In the genomic region with DNA sequence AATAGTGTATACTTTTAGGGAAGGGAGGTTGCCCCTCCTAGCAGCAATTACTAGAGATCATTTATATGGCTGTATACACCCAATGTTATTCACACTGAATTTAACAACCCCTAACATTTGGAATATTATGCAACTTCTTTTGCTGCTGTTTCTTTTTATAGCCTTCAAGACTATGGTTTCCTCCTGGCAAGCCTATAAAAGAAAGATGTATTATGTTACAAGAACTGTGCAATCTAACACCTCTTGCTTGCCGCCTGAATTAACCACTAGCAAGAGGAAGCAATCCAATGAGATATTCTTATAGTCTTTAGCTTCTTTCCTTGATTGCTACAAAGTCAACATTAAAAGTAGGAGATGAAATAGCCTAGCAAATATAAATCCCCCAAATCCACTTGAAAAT, we compare ENCODE assay signal across 22 mouse cellular contexts. TPM values are rescaled to one million over a fixed set of nuclear protein-coding genes. Genes with fewer than 3 reads are reported as not detected.
DNase-seq lines count a peak whose midpoint lies in the region; ATAC-seq and TF ChIP-seq lines count a peak whose summit lies in the region.
"Had no signal": no experiment of that assay in that cellular context is flagged by ENCODE, and none has a peak within 500 bp of the region (broad histone marks: within the 10 kb centered on the region; RNA-seq: fewer than 3 reads in every experiment).

No protein-coding gene starts in this region.

- no peaks in the 10 kb centered on the region for H3K79me2 ChIP-seq in myocyte (ENCODE audit: control insufficient read depth, insufficient read depth)

- no peak for ATAC-seq in embryonic facial prominence, embryonic 14.5 days (ENCODE audit: low read depth)
- no peak for ATAC-seq in kidney, postnatal 0 days (replicated peaks; ENCODE audit: low FRiP score, low read depth)
- no peak for ATAC-seq in megakaryocyte-erythroid progenitor cell, adult 5-6 weeks (replicated peaks; ENCODE audit: low FRiP score, low TSS enrichment, poor library complexity, severe bottlenecking)
- ATAC-seq: forebrain, embryonic 16.5 days; intestine, embryonic 15.5 days had no signal

- no peaks in the 10 kb centered on the region for H3K36me3 ChIP-seq in embryonic facial prominence, embryonic 14.5 days (ENCODE audit: control insufficient read depth, insufficient read depth, low read length)
- H3K36me3 ChIP-seq in embryonic facial prominence, embryonic 10.5 days (replicated peaks): no peaks in the 10 kb centered on the region
- H3K36me3 ChIP-seq in kidney, postnatal 0 days (ENCODE audit: insufficient read depth, low read length): no peaks in the 10 kb centered on the region
- H3K36me3 ChIP-seq in myocyte (ENCODE audit: control insufficient read depth, insufficient read depth): no peaks in the 10 kb centered on the region
- H3K36me3 ChIP-seq: embryonic facial prominence, embryonic 12.5 days; forebrain, embryonic 12.5 days; heart, embryonic 10.5 days; intestine, embryonic 15.5 days had no signal

- DNase-seq in embryonic facial prominence, embryonic 14.5 days (ENCODE audit: low spot score): peak; percentile 2
- DNase-seq in embryonic facial prominence, embryonic 10.5 days (ENCODE audit: low spot score): no peak
- peak; percentile 45 for DNase-seq in kidney, postnatal 0 days (ENCODE audit: low spot score)
- no peak for DNase-seq in kidney, adult 8-10 months
- no peak for DNase-seq in gastrocnemius, postnatal 14 days
- DNase-seq: adrenal gland, postnatal 10 days; cerebellum, adult 2 months; cerebellum, postnatal 10 days; embryo, embryonic 11 days; gastrocnemius, adult 2 months; gastrocnemius, postnatal 36 days; heart, adult 18-20 months; heart, postnatal 10 days had no signal

- no peak for TF ChIP-seq CTCF in kidney, postnatal 0 days (IDR thresholded peaks at IDR 0.05; ENCODE audit: low read depth)

- intact Hi-C loops in gastrocnemius, postnatal 14 days (cut with DNase I; ENCODE audit: low total_unique reads): no loop called here

- no peak overlapping the region for H3K9ac ChIP-seq in embryonic facial prominence, embryonic 14.5 days (ENCODE audit: low read depth, low read length)
- no peak overlapping the region for H3K9ac ChIP-seq in kidney, postnatal 0 days (ENCODE audit: low read depth, low read length)
- H3K9ac ChIP-seq: embryonic facial prominence, embryonic 12.5 days; forebrain, embryonic 12.5 days; hindbrain, embryonic 14.5 days; intestine, embryonic 15.5 days had no signal

- no peak overlapping the region for H3K27ac ChIP-seq in embryonic facial prominence, embryonic 14.5 days (replicated peaks; ENCODE audit: low read depth, low read length)
- no peak overlapping the region for H3K27ac ChIP-seq in embryonic facial prominence, embryonic 10.5 days (replicated peaks)
- H3K27ac ChIP-seq in kidney, postnatal 0 days: no peak overlapping the region
- H3K27ac ChIP-seq: embryonic facial prominence, embryonic 12.5 days; forebrain, embryonic 12.5 days; gastrocnemius, adult 2 months; heart, embryonic 10.5 days; hindbrain, embryonic 14.5 days; intestine, embryonic 15.5 days had no signal

- 27% methylated on average over 1 of the region's 1 CpGs for WGBS in embryonic facial prominence, embryonic 14.5 days
- WGBS in embryonic facial prominence, embryonic 10.5 days: 55% methylated on average over 1 of the region's 1 CpGs
- 23% methylated on average over 1 of the region's 1 CpGs for WGBS in kidney, postnatal 0 days

- no peaks in the 10 kb centered on the region for H3K27me3 ChIP-seq in embryonic facial prominence, embryonic 14.5 days (replicated peaks; ENCODE audit: control insufficient read depth, insufficient read depth, low read length)
- no peaks in the 10 kb centered on the region for H3K27me3 ChIP-seq in embryonic facial prominence, embryonic 10.5 days (replicated peaks; ENCODE audit: low read depth, poor library complexity, severe bottlenecking)
- no peaks in the 10 kb centered on the region for H3K27me3 ChIP-seq in kidney, postnatal 0 days (ENCODE audit: insufficient read depth, low read length)
- no peaks in the 10 kb centered on the region for H3K27me3 ChIP-seq in myocyte (ENCODE audit: control insufficient read depth, insufficient read depth, insufficient read length)
- H3K27me3 ChIP-seq: embryonic facial prominence, embryonic 12.5 days; forebrain, embryonic 12.5 days; intestine, embryonic 15.5 days had no signal

- no peaks in the 10 kb centered on the region for H3K9me3 ChIP-seq in embryonic facial prominence, embryonic 14.5 days (ENCODE audit: control insufficient read depth, low read length)
- no peaks in the 10 kb centered on the region for H3K9me3 ChIP-seq in embryonic facial prominence, embryonic 10.5 days
- no peaks in the 10 kb centered on the region for H3K9me3 ChIP-seq in kidney, postnatal 0 days (replicated peaks; ENCODE audit: low read length)
- H3K9me3 ChIP-seq: embryonic facial prominence, embryonic 12.5 days; forebrain, embryonic 12.5 days; heart, embryonic 10.5 days; intestine, embryonic 15.5 days had no signal

- H3ac ChIP-seq in myocyte (ENCODE audit: control insufficient read depth, insufficient read length): no peak overlapping the region

- no peaks in the 10 kb centered on the region for H3K4me1 ChIP-seq in embryonic facial prominence, embryonic 14.5 days (ENCODE audit: control insufficient read depth, insufficient read depth, low read length)
- no peaks in the 10 kb centered on the region for H3K4me1 ChIP-seq in embryonic facial prominence, embryonic 10.5 days
- H3K4me1 ChIP-seq in kidney, postnatal 0 days (replicated peaks; ENCODE audit: insufficient read depth, low read length): no peaks in the 10 kb centered on the region
- H3K4me1 ChIP-seq: embryonic facial prominence, embryonic 12.5 days; forebrain, embryonic 12.5 days; heart, embryonic 10.5 days; intestine, embryonic 15.5 days had no signal

- TF ChIP-seq POLR2A in myocyte (IDR thresholded peaks at IDR 0.05; ENCODE audit: insufficient read length, low read depth): no peak

- H3K4me3 ChIP-seq in embryonic facial prominence, embryonic 14.5 days (ENCODE audit: low read depth, low read length): no peak overlapping the region
- H3K4me3 ChIP-seq in embryonic facial prominence, embryonic 10.5 days: no peak overlapping the region
- no peak overlapping the region for H3K4me3 ChIP-seq in kidney, postnatal 0 days (replicated peaks; ENCODE audit: low read depth, low read length)
- no peak overlapping the region for H3K4me3 ChIP-seq in myocyte
- H3K4me3 ChIP-seq: embryonic facial prominence, embryonic 12.5 days; forebrain, embryonic 12.5 days; gastrocnemius, adult 2 months; heart, embryonic 10.5 days; intestine, embryonic 15.5 days had no signal

- H3K4me2 ChIP-seq in embryonic facial prominence, embryonic 14.5 days (ENCODE audit: low read depth, low read length): no peak overlapping the region
- no peak overlapping the region for H3K4me2 ChIP-seq in kidney, postnatal 0 days (ENCODE audit: low read length)
- H3K4me2 ChIP-seq in myocyte (ENCODE audit: low read depth): no peak overlapping the region
- H3K4me2 ChIP-seq: embryonic facial prominence, embryonic 12.5 days; forebrain, embryonic 12.5 days; hindbrain, embryonic 14.5 days; intestine, embryonic 15.5 days had no signal

TF ChIP-seq in myocyte, 11 proteins besides CTCF, POLR2A, EP300 and RAD21:
- TF ChIP-seq MAX (IDR thresholded peaks at IDR 0.05; ENCODE audit: low read depth) (no peak), REST (IDR thresholded peaks at IDR 0.05; ENCODE audit: insufficient read depth, insufficient read length) (no peak), SRF (IDR thresholded peaks at IDR 0.05; ENCODE audit: control insufficient read depth, insufficient read length, low read depth) (no peak), E2F4 (IDR thresholded peaks at IDR 0.05; ENCODE audit: insufficient read depth) (no peak), MYOD1 (IDR thresholded peaks at IDR 0.05; ENCODE audit: control insufficient read depth in 1 of 3, insufficient read length in 2 of 3, low read depth in 2 of 3) (no peak), USF1 (IDR thresholded peaks at IDR 0.05; ENCODE audit: low read depth) (no peak), TCF12 (IDR thresholded peaks at IDR 0.05; ENCODE audit: insufficient read depth, poor library complexity, severe bottlenecking) (no peak), CEBPB (IDR thresholded peaks at IDR 0.05; ENCODE audit: insufficient read depth, poor library complexity, severe bottlenecking) (peak; percentile 53; the same call in 1 of the 2 replicates)

RNA-seq across cellular contexts. Expression of a gene that starts 57.5 kb away (rescaled TPM):
- not detected in 2 replicates for polyA plus RNA-seq in embryonic facial prominence, embryonic 14.5 days (2014; fragmentation: Nextera tagmentation; extraction: Ambion mirVana)
- 0.39 and 0.40 TPM in 2 replicates for polyA plus RNA-seq in embryonic facial prominence, embryonic 10.5 days (2016; fragmentation: Nextera tagmentation; extraction: Ambion mirVana)
- not detected in 2 replicates for polyA plus RNA-seq in kidney, postnatal 0 days (2015; fragmentation: Nextera tagmentation; extraction: Ambion mirVana)
- 5.1 TPM for polyA plus RNA-seq in myocyte (2012; fragmentation: generic; extraction: Trizol)
- total RNA-seq in gastrocnemius, postnatal 14 days (2021): 1 to 10 TPM; 4.4 to 5.6 TPM
- not detected in 2 replicates for total RNA-seq in megakaryocyte-erythroid progenitor cell, adult 5-6 weeks (2014; fragmentation: Nextera tagmentation)
- total RNA-seq in megakaryocyte-erythroid progenitor cell, adult 5-6 weeks (2017): 0.99 TPM in 1 of 2 replicates, not detected in the other
- polyA plus RNA-seq: forebrain, embryonic 12.5 days; forebrain, embryonic 16.5 days; heart, embryonic 10.5 days; heart, embryonic 14.5 days; hindbrain, embryonic 14.5 days had no signal

Comparison
In these comparisons a context has a peak if more than half of its experiments do, and no peak if none do; other contexts are left out.
1. DNase-seq: peak in embryonic facial prominence, embryonic 14.5 days (single experiment) and kidney, postnatal 0 days (single experiment); none in embryonic facial prominence, embryonic 10.5 days (single experiment), kidney, adult 8-10 months (0 of 2) and gastrocnemius, postnatal 14 days (single experiment).